Mouse (Mus musculus) T-helper 17 cell (primary cell): Measurements from ENCODE around the gene Mta2.

Experiments
- in situ Hi-C, 2 experiments: fragments of 300-600 bp; cut with MboI, MseI; formaldehyde crosslinking; loops; 1 replicate in 1 of 2; 2 replicates in 1 of 2; pipeline ENCODE4 v1.15.1; 2025; ENCODE audit warnings: high pct_unique_total_duplicates in 2 of 2

The Mta2 gene

GRCm38 (mm10) chr19:8941515-8942217, at the start of gene Mta2:
Gene Mta2, plus strand, starts transcription at chr19:8941875.
- in situ Hi-C loops, result loop anchor here in 1 of 2 experiments (5.0 kb wide), 1 partner anchor 49 kb away; the partner anchor contains the start of gene Ints5

- in situ Hi-C loops, result loop anchor here in 1 of 2 experiments (5.0 kb wide), 1 partner anchor 49 kb away; the partner anchor contains the start of gene Mta2
Measured at GRCm38 (mm10) chr19:8892829-8893766, 48.6 kb upstream of the Mta2 start, which contains the start of gene Ints5. Gene Ints5, plus strand, starts transcription at chr19:8893005.

GRCm38 (mm10) chr19:8895397-8895960, 46.2 kb upstream of the Mta2 start:
- in situ Hi-C loops, result loop anchor here (5.0 kb wide), 2 partner anchors 73 to 78 kb away; partner anchors contain the start of genes Hnrnpul2 (in 1 of the 2) and Ttc9c (in 1 of the 2)

- in situ Hi-C loops, result loop anchor here (5.0 kb wide), 2 partner anchors 74 to 79 kb away; partner anchors contain the start of genes Hnrnpul2 (in 1 of the 2) and Ttc9c (in 1 of the 2)
Measured at GRCm38 (mm10) chr19:8896231-8896630, 45.4 kb upstream of the Mta2 start.

GRCm38 (mm10) chr19:8897211-8897864, 44.3 kb upstream of the Mta2 start:
- in situ Hi-C loops, result loop anchor here (5.0 kb wide), 2 partner anchors 75 to 80 kb away; partner anchors contain the start of genes Hnrnpul2 (in 1 of the 2) and Ttc9c (in 1 of the 2)

GRCm38 (mm10) chr19:8897865-8898495, 43.7 kb upstream of the Mta2 start, which contains the start of gene Ganab:
Gene Ganab, plus strand, starts transcription at chr19:8898071.
- in situ Hi-C loops, result loop anchor here (5.0 kb wide), 2 partner anchors 76 to 81 kb away; partner anchors contain the start of genes Hnrnpul2 (in 1 of the 2) and Ttc9c (in 1 of the 2)

GRCm38 (mm10) chr19:8898576-8898975, 43.1 kb upstream of the Mta2 start:
- in situ Hi-C loops, result loop anchor here (5.0 kb wide), 2 partner anchors 76 to 81 kb away; partner anchors contain the start of genes Hnrnpul2 (in 1 of the 2) and Ttc9c (in 1 of the 2)

- in situ Hi-C loops, result loop anchor here (5.0 kb wide), 2 partner anchors 77 to 82 kb away; partner anchors contain the start of genes Hnrnpul2 (in 1 of the 2) and Ttc9c (in 1 of the 2)
Measured at GRCm38 (mm10) chr19:8899079-8899478, 42.6 kb upstream of the Mta2 start.

- in situ Hi-C loops, result loop anchor here (25.0 kb wide), 2 partner anchors 1891 to 1916 kb away; partner anchors contain the start of genes Dnajc4 (in 1 of the 2), Fermt3 (in 1 of the 2), Fkbp2 (in 1 of the 2) and Nudt22 (in 1 of the 2)
Measured at GRCm38 (mm10) chr19:8903412-8903811, 38.3 kb upstream of the Mta2 start.

- in situ Hi-C loops, result loop anchor here (25.0 kb wide), 2 partner anchors 1896 to 1921 kb away; partner anchors contain the start of genes Dnajc4 (in 1 of the 2), Fermt3 (in 1 of the 2), Fkbp2 (in 1 of the 2) and Nudt22 (in 1 of the 2)
Measured at GRCm38 (mm10) chr19:8908531-8908930, 33.1 kb upstream of the Mta2 start.

- in situ Hi-C loops, result loop anchor here (25.0 kb wide), 2 partner anchors 1900 to 1925 kb away; partner anchors contain the start of genes Dnajc4 (in 1 of the 2), Fermt3 (in 1 of the 2), Fkbp2 (in 1 of the 2) and Nudt22 (in 1 of the 2)
Measured at GRCm38 (mm10) chr19:8911810-8912209, 29.9 kb upstream of the Mta2 start.

- in situ Hi-C loops, result loop anchor here (25.0 kb wide), 2 partner anchors 1902 to 1927 kb away; partner anchors contain the start of genes Dnajc4 (in 1 of the 2), Fermt3 (in 1 of the 2), Fkbp2 (in 1 of the 2) and Nudt22 (in 1 of the 2)
Measured at GRCm38 (mm10) chr19:8914212-8914611, 27.5 kb upstream of the Mta2 start.

- in situ Hi-C loops, result loop anchor here (25.0 kb wide), 2 partner anchors 1907 to 1932 kb away; partner anchors contain the start of genes Dnajc4 (in 1 of the 2), Fermt3 (in 1 of the 2), Fkbp2 (in 1 of the 2) and Nudt22 (in 1 of the 2)
Measured at GRCm38 (mm10) chr19:8919000-8919399, 22.7 kb upstream of the Mta2 start.

GRCm38 (mm10) chr19:8919684-8920072, 22.0 kb upstream of the Mta2 start:
- in situ Hi-C loops, result loop anchor here (25.0 kb wide), 2 partner anchors 1907 to 1932 kb away; partner anchors contain the start of genes Dnajc4 (in 1 of the 2), Fermt3 (in 1 of the 2), Fkbp2 (in 1 of the 2) and Nudt22 (in 1 of the 2)

GRCm38 (mm10) chr19:8920073-8920736, 21.5 kb upstream of the Mta2 start, which contains the start of gene B3gat3:
Gene B3gat3, plus strand, starts transcription at chr19:8920374.
- in situ Hi-C loops, result loop anchor here (25.0 kb wide), 2 partner anchors 1908 to 1933 kb away; partner anchors contain the start of genes Dnajc4 (in 1 of the 2), Fermt3 (in 1 of the 2), Fkbp2 (in 1 of the 2) and Nudt22 (in 1 of the 2)

- in situ Hi-C loops, result loop anchor here (25.0 kb wide), 2 partner anchors 1909 to 1934 kb away; partner anchors contain the start of genes Dnajc4 (in 1 of the 2), Fermt3 (in 1 of the 2), Fkbp2 (in 1 of the 2) and Nudt22 (in 1 of the 2)
Measured at GRCm38 (mm10) chr19:8920836-8921291, 20.8 kb upstream of the Mta2 start.

- in situ Hi-C loops, result loop anchor here (25.0 kb wide), 2 partner anchors 1909 to 1934 kb away; partner anchors contain the start of genes Dnajc4 (in 1 of the 2), Fermt3 (in 1 of the 2), Fkbp2 (in 1 of the 2) and Nudt22 (in 1 of the 2)
Measured at GRCm38 (mm10) chr19:8921741-8922140, 19.9 kb upstream of the Mta2 start.
